Mouse (Mus musculus) thymus, adult 2 months (tissue): Measurements from ENCODE around the gene Usp16.

Source experiments
- CTCF ChIP-seq: fragments of 200-500 bp; IDR thresholded peaks from 2 replicates; pipeline ENCODE4 v1.5.1; 2012; ENCODE audit warnings: mild to moderate bottlenecking, control low read depth, low read length, moderate library complexity, borderline replicate concordance; ENCODE audit not compliant: control insufficient read depth, poor library complexity, insufficient read depth; ENCODE audit errors: extremely low read depth
- POLR2A ChIP-seq: fragments of 200-500 bp; IDR thresholded peaks from 2 replicates; pipeline ENCODE4 v1.6.1; 2012; ENCODE audit warnings: mild to moderate bottlenecking, low read length, control low read depth, moderate library complexity; ENCODE audit not compliant: control insufficient read depth, poor library complexity, insufficient read depth; ENCODE audit errors: extremely low read depth

DNA sequence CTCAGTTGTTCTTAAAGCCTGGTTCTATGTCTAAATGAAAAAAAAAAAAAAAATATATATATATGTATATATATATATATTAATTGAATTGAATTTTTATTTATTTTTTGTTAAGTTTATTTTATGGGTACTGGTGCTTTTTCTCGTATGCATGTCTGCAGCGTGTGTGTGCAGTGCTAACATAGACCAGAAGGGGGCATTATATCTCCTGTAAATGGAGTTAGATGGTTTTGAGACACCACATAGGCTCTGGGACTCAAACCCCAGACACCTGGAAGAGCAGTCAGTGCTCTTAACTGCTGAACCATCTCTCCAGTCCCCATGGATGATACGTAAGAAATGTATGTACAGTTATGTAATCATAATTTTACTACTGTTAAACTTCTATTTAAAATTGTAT is 4.2 kb downstream of the Usp16 start:
- TF ChIP-seq CTCF, result no peak
- no peak for TF ChIP-seq POLR2A
